Mouse (Mus musculus) E14TG2a.4 (cell line): ENCODE measurements around the gene Slc25a42.
A peak's percentile ranks its signal among the peaks of the same experiment; 100 is the strongest.

Experiments
- H3K27me3 ChIP-seq: 2 replicates; pipeline ENCODE4 v1.6.1; 2014; ENCODE audit warnings: low read length, control low read depth; ENCODE audit not compliant: insufficient read depth
- H3K36me3 ChIP-seq: 2 replicates; pipeline ENCODE4 v1.6.1; 2014; ENCODE audit warnings: low read length, control low read depth; ENCODE audit not compliant: insufficient read depth
- H3K4me1 ChIP-seq: replicated peaks from 2 replicates; pipeline ENCODE4 v1.6.1; 2014; ENCODE audit warnings: low read depth, low read length, control low read depth
- H3K4me3 ChIP-seq: replicated peaks from 2 replicates; pipeline ENCODE4 v1.5.1; 2014; ENCODE audit warnings: mild to moderate bottlenecking, low read length
- H3K9me3 ChIP-seq: 2 replicates; pipeline ENCODE4 v1.6.1; 2014; ENCODE audit warnings: low read length, control low read depth
- CTCF ChIP-seq: conservative IDR thresholded peaks from 2 replicates; pipeline ENCODE4 v1.5.1; 2014; ENCODE audit warnings: low read length
- NANOG ChIP-seq: IDR thresholded peaks from 2 replicates; pipeline ENCODE4 v1.6.1; 2014; ENCODE audit warnings: borderline replicate concordance, low read length, mixed read lengths
- POU5F1 ChIP-seq: IDR thresholded peaks from 2 replicates; pipeline ENCODE4 v1.6.1; 2014; ENCODE audit warnings: low read length, borderline replicate concordance

Gene Slc25a42

DNA sequence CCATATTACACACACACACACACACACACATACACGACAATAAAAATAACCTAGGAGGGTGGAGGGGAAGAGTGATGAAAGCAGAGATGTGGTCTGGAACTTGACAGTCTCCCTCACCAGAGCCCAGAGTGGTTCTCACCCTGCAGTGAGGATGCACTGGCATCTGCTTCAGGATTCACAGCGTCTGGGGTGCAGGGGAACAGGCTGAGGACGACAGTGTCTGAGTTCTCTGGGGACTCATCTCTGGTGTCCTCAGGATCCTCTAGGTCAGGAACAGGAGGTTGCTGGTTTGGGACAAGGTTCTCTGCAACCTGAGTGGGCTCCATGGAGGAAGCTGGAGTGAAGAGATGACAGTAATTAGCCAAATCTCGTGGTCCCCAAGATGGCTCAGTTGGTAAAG, 74.2 kb downstream of the Slc25a42 start:
- Histone ChIP-seq H3K4me1 (peaks cover 60% of the 10 kb centered on the region), H3K36me3 (peaks cover 55% of the 10 kb centered on the region), H3K9me3 (no peaks in the 10 kb centered on the region), H3K4me3 (peak overlapping the region; percentile 95), H3K27me3 (no peaks in the 10 kb centered on the region)
- TF ChIP-seq POU5F1, result no peak
- no peak for TF ChIP-seq NANOG
- no peak for TF ChIP-seq CTCF

DNA sequence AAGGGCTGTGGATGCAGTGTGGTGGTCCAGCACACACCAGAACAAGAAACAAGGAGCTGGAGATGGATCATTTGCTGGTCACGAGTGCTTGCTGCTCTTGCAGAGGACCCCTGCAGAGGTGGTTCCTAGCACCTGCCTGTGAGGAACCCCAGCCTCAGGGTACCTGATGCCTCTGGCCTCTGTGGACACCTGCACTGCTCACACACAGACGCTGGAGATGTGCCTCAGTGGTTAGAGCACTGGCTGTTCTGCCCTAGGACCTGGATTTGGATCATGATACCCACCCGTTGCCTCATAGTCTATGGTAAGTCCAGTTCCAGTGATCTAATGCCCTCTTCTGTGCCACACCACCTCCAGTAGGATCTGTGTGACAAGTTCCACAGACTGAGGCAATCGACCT, 75.5 kb downstream of the Slc25a42 start:
- no peak for TF ChIP-seq CTCF
- no peak for TF ChIP-seq NANOG
- TF ChIP-seq POU5F1, result no peak
- H3K27me3 ChIP-seq, result no peaks in the 10 kb centered on the region
- H3K9me3 ChIP-seq, result no peaks in the 10 kb centered on the region
- H3K4me3 ChIP-seq, result no peak overlapping the region
- peaks cover 50% of the 10 kb centered on the region for H3K36me3 ChIP-seq
- peaks cover 68% of the 10 kb centered on the region for H3K4me1 ChIP-seq

DNA sequence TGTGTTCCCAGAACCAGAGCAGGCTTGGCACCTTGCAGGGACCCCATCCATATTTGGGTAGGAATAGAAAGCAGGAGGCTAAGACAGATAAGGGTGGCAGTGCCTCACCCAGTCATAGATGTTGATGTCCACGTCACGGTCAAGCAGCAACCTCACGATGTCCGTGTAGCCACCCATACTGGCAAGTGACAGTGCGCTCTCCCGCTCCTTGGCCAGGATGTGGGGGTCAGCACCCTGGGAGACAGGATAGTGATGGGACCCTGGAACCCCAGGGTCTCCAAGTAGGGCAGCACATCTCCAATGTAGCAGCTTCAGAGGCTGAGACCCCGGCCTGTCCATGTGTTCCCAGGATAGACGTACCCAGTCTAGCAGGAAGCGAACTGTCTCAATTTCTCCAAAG, 77.2 kb downstream of the Slc25a42 start:
- Histone ChIP-seq H3K27me3 (no peaks in the 10 kb centered on the region), H3K4me3 (no peak overlapping the region)
- TF ChIP-seq NANOG (no peak), CTCF (no peak), POU5F1 (no peak)

More for the DNA sequence above, 77.2 kb downstream of the Slc25a42 start:
- peaks cover 50% of the 10 kb centered on the region for H3K36me3 ChIP-seq
- peaks cover 68% of the 10 kb centered on the region for H3K4me1 ChIP-seq
- no peaks in the 10 kb centered on the region for H3K9me3 ChIP-seq
